Mouse (Mus musculus) CD4-positive, CD25-positive, alpha-beta regulatory T cell, adult 4 months (primary cell): ENCODE results near the gene 1110002E22Rik. TPM values are rescaled to one million over a fixed set of nuclear protein-coding genes. Genes with fewer than 3 reads are reported as not detected.

ENCODE experiments used
- ATAC-seq: one replicate; pipeline ENCODE4 v1.8.0; 2017
- polyA plus RNA-seq, 2 experiments: library from polyadenylated mRNA; unstranded; fragments of 100-300 nt; shearing (Covaris generic); gene quantifications; one replicate each; pipeline ENCODE4 v1.2.1; 2017

1110002E22Rik gene
- polyA plus RNA-seq, result not detected

- no peak for ATAC-seq
These were observed at the start of gene 1110002E22Rik for GRCm38 (mm10) chr3:138064732-138065645. TSS of gene 1110002E22Rik (plus strand) at chr3:138065052.

GRCm38 (mm10) chr3:138016810-138017209 is 48.0 kb upstream of the 1110002E22Rik start:
- no peak for ATAC-seq

- ATAC-seq, result no peak
These were observed 42.8 kb upstream of the 1110002E22Rik start for GRCm38 (mm10) chr3:138022003-138022402.

- ATAC-seq, result no peak
These were observed 42.2 kb upstream of the 1110002E22Rik start for GRCm38 (mm10) chr3:138022651-138023050.

GRCm38 (mm10) chr3:138026286-138026685 is 38.6 kb upstream of the 1110002E22Rik start:
- ATAC-seq, result no peak

GRCm38 (mm10) chr3:138027575-138028362 is 37.1 kb upstream of the 1110002E22Rik start:
- peak; percentile 83 for ATAC-seq

- ATAC-seq, result no peak
These were observed 35.5 kb upstream of the 1110002E22Rik start for GRCm38 (mm10) chr3:138029351-138029750.

- no peak for ATAC-seq
These were observed 34.3 kb upstream of the 1110002E22Rik start for GRCm38 (mm10) chr3:138030563-138030962.

GRCm38 (mm10) chr3:138033986-138034385 is 30.9 kb upstream of the 1110002E22Rik start:
- ATAC-seq, result peak; percentile 37

GRCm38 (mm10) chr3:138040938-138041337 is 23.9 kb upstream of the 1110002E22Rik start:
- no peak for ATAC-seq

- no peak for ATAC-seq
These were observed 23.1 kb upstream of the 1110002E22Rik start for GRCm38 (mm10) chr3:138041591-138042301.

GRCm38 (mm10) chr3:138043316-138043715 is 21.5 kb upstream of the 1110002E22Rik start:
- ATAC-seq, result no peak

- ATAC-seq, result no peak
These were observed 15.3 kb upstream of the 1110002E22Rik start for GRCm38 (mm10) chr3:138049555-138049954.

- ATAC-seq, result no peak
These were observed 14.1 kb upstream of the 1110002E22Rik start for GRCm38 (mm10) chr3:138050772-138051171.

- ATAC-seq, result no peak
These were observed 13.4 kb upstream of the 1110002E22Rik start for GRCm38 (mm10) chr3:138051431-138051830.

GRCm38 (mm10) chr3:138053969-138054368 is 10.9 kb upstream of the 1110002E22Rik start:
- ATAC-seq, result no peak

GRCm38 (mm10) chr3:138056976-138057375 is 7.9 kb upstream of the 1110002E22Rik start:
- no peak for ATAC-seq

- no peak for ATAC-seq
These were observed 6.6 kb upstream of the 1110002E22Rik start for GRCm38 (mm10) chr3:138058226-138058625.

GRCm38 (mm10) chr3:138060429-138060828 is 4.4 kb upstream of the 1110002E22Rik start:
- ATAC-seq, result no peak

- ATAC-seq, result no peak
These were observed 3.5 kb upstream of the 1110002E22Rik start for GRCm38 (mm10) chr3:138061205-138061911.

- peak; percentile 58 for ATAC-seq
These were observed 2.2 kb upstream of the 1110002E22Rik start for GRCm38 (mm10) chr3:138062673-138063072.

GRCm38 (mm10) chr3:138063731-138064329 is 1.0 kb upstream of the 1110002E22Rik start:
- ATAC-seq, result no peak
